Mouse (Mus musculus) midbrain, embryonic 10.5 days (tissue): ENCODE results near the gene Sema3e. TPM values are rescaled to one million over a fixed set of nuclear protein-coding genes. Genes with fewer than 3 reads are reported as not detected.

Experiments used
- DNase-seq: peaks from one replicate; pipeline ENCODE4 v3.0.0-alpha.2; 2017; ENCODE audit warnings: low spot score
- H3K27ac ChIP-seq: fragments of 300-500 bp; sonication (generic); replicated peaks from 2 replicates; pipeline ENCODE4 v1.5.1; 2016; ENCODE audit warnings: mild to moderate bottlenecking
- H3K27me3 ChIP-seq: fragments of 300-500 bp; sonication (generic); 2 replicates; pipeline ENCODE4 v1.6.1; 2016; ENCODE audit warnings: low read depth, mild to moderate bottlenecking; ENCODE audit not compliant: poor library complexity, severe bottlenecking
- H3K36me3 ChIP-seq: fragments of 300-500 bp; sonication (generic); 2 replicates; pipeline ENCODE4 v1.6.1; 2016; ENCODE audit warnings: mild to moderate bottlenecking, moderate library complexity
- H3K4me1 ChIP-seq: fragments of 300-500 bp; sonication (generic); 2 replicates; pipeline ENCODE4 v1.6.1; 2016
- H3K4me3 ChIP-seq: fragments of 300-500 bp; sonication (generic); 2 replicates; pipeline ENCODE4 v1.5.1; 2016; ENCODE audit warnings: mild to moderate bottlenecking, moderate library complexity
- H3K9me3 ChIP-seq: fragments of 300-500 bp; sonication (generic); replicated peaks from 2 replicates; pipeline ENCODE4 v1.6.1; 2016; ENCODE audit warnings: mild to moderate bottlenecking
- WGBS: fragments of 180-500 bp; shearing (Covaris S2); methylation state at CpG from one replicate; pipeline ENCODE4 v1.1.7; 2016; 5-methylcytosine and 5-hydroxymethylcytosine counted together
- polyA plus RNA-seq: library from polyadenylated mRNA; unstranded; fragments of >200 nt; fragmentation: Nextera tagmentation; extraction: Ambion mirVana; gene quantifications from 2 replicates; pipeline ENCODE4 v1.2.1, GENCODE M21; 2016

Gene Sema3e
- polyA plus RNA-seq, 1 experiment from 2014 or later, result 1.7 TPM

DNA sequence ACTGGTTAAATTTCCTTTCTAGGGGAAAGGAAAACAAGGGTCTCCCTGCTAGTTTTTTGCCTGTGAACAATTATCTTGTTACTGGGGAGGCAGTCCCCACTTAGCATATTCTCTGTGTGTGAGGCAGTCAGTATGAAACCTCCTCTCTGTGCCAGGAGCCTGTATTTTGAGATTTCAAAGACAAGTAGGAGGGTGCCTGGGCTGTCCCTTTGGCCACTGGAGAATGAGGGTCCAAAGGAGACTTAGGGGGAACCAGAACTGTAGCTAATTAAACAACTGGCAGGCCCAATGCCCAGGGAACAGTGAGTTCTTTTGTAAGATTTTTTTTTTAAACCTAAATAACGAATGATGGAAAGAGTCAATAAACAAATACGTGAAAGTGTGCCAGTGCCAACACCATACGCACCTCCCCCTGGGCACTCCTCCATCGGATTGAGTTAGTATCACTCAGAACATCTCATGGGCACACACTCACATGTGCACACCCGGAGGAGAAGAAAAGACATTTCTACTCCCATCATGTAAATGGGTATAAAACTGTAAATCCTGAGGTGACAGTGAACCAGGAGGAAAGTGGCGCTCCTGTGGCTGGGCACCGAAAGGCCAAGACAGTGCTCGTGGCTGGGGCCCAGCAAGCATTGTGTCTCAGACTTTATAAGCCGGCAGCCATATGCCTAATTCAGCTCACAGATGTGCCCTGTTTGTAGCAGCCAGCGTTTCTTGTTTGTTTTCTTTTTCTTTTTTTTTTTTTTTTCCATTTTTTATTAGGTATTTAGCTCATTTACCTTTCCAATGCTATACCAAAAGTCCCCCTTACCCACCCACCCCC lies 148.5 kb downstream of the Sema3e start:
- Histone ChIP-seq H3K4me1 (no peaks in the 10 kb centered on the region), H3K9me3 (no peaks in the 10 kb centered on the region), H3K4me3 (no peak overlapping the region), H3K27me3 (no peaks in the 10 kb centered on the region), H3K27ac (no peak overlapping the region), H3K36me3 (no peaks in the 10 kb centered on the region)
- no peak for DNase-seq
- 90% methylated on average over 10 of the region's 10 CpGs for WGBS

DNA sequence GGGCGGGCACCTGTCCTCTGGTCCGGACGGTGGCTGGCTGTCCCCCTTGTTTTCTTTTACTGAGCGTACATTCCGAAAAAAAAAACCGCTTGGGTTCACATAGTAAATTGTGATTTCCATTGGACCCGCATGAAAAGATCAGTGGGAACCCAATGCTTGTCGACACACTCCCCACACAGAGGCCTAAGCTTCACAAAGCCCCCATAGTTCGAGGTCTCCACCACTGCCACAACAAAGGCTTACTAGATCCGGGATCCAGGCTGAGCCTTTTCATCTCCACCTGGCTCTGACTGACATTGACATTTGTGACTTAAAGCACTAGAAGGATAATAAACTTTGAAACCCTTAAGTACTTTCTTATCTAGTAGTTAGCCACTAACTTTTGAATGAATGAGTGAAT lies 155.5 kb downstream of the Sema3e start:
- Histone ChIP-seq H3K36me3 (no peaks in the 10 kb centered on the region), H3K27me3 (no peaks in the 10 kb centered on the region), H3K27ac (no peak overlapping the region), H3K4me3 (no peak overlapping the region), H3K4me1 (no peaks in the 10 kb centered on the region), H3K9me3 (no peaks in the 10 kb centered on the region)
- 90% methylated on average over 10 of the region's 10 CpGs for WGBS
- no peak for DNase-seq

DNA sequence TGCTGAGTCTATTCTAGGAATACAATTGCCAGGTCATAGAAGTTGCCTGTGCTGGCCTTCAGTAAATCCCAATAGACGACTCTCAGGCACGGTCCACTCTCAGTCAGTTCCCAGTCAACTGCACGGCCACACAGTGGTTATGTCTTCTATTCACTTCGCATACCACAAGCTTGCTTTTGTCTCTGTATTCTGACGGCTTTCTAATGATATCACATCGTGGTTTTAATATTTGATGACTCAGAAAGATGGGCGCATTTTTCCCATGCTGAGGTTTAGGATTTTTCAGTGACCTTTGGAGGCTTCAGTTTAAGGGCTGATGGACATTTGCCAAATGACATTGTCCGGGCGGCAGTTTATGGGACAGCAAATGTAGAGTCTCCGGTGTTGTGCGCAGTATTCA lies 157.1 kb downstream of the Sema3e start:
- H3K9me3 ChIP-seq, result no peaks in the 10 kb centered on the region
- 93% methylated on average over 11 of the region's 11 CpGs for WGBS
- H3K36me3 ChIP-seq, result no peaks in the 10 kb centered on the region
- no peaks in the 10 kb centered on the region for H3K27me3 ChIP-seq
- no peak for DNase-seq
- H3K4me1 ChIP-seq, result no peaks in the 10 kb centered on the region
- no peak overlapping the region for H3K27ac ChIP-seq
- H3K4me3 ChIP-seq, result no peak overlapping the region

DNA sequence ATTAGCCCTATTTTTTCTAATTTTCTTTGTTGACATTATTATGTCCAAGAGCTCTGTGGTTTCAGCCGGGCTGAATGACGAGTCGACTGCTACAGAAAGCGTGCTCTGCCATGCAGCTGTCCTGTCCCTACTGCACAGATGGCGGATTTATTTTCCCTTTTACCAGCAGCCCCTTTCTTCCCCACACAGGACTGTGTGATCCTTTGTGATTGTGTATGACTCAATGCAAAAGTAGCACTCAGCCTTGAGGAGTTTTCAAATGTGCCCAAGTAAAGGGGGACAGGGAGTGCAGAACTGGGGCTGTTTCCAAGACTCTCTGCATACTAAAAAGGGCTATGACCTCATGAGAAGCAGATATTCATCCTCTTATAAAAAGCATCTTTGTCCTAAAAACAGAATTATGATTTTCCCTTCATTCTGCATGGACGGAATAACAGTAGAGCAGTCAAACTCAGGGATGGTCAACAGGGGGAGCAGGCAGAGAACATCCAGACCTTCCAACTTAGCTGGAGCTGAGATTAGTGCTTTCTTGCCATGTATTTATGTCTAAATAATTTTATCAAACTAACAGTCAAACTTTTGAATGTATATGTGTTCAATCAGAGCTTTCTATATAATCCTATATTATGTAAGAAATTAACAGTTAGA lies 170.2 kb downstream of the Sema3e start:
- no peaks in the 10 kb centered on the region for H3K36me3 ChIP-seq
- no peaks in the 10 kb centered on the region for H3K4me1 ChIP-seq
- DNase-seq, result no peak
- no peaks in the 10 kb centered on the region for H3K27me3 ChIP-seq
- no peak overlapping the region for H3K27ac ChIP-seq
- no peaks in the 10 kb centered on the region for H3K9me3 ChIP-seq
- WGBS, result 84% methylated on average over 6 of the region's 6 CpGs
- H3K4me3 ChIP-seq, result no peak overlapping the region

DNA sequence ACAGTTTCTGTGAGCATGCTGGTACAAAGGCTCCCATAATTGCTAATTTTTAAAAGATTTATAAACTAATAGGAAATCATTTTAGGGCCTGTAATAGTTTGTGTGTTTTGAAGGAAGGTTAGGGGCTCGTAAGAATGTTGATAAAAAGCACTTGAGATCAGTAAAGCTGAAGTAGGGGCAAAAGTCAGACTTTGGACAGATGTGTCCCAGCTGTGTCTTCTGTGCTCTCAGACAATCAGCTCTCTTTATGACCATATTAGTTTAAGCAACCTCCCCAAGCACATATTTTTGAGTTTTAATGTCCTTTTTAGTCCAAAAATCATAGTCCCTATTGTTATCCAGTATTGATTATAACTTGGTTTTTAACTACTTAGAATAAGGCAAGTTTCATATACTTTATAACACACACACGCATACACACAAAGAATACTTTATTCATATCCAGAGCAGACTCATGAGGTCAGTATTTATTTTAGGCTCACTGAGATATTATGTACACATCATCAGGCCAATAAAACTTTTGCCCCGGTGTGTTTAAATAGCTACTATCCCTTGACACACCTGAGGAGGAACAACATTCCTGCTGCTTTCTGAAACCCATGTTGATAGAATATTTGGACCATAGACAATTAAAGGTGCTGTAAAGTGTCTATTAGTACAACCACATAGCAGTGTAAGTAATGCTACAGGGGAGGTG lies 173.4 kb downstream of the Sema3e start:
- no peak for DNase-seq
- WGBS, result 84% methylated on average over 3 of the region's 3 CpGs
- no peaks in the 10 kb centered on the region for H3K27me3 ChIP-seq
- no peak overlapping the region for H3K27ac ChIP-seq
- no peaks in the 10 kb centered on the region for H3K36me3 ChIP-seq
- H3K4me1 ChIP-seq, result no peaks in the 10 kb centered on the region
- H3K4me3 ChIP-seq, result no peak overlapping the region
- H3K9me3 ChIP-seq, result no peaks in the 10 kb centered on the region

DNA sequence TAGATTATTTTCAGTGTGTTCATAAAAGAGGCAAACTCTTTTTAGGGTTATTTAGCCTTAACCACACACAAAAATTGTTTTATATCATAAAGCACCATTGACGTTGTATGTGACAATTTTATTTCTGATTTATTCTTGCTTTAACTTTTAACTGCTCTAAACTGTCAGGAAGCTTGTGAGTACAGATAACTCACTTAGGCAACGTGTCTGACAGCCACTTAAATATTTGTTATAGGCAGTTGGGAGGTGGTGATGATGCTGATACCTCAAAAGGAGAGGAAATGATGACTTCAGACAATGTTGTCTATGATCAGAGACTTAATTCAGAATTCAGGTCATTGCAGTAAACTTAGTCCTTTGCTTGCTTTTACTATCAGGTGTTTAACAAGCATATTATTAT lies 181.7 kb downstream of the Sema3e start:
- H3K27me3 ChIP-seq, result no peaks in the 10 kb centered on the region
- DNase-seq, result no peak
- H3K36me3 ChIP-seq, result no peaks in the 10 kb centered on the region
- H3K9me3 ChIP-seq, result no peaks in the 10 kb centered on the region
- H3K4me1 ChIP-seq, result no peaks in the 10 kb centered on the region
- 77% methylated on average over 2 of the region's 2 CpGs for WGBS
- no peak overlapping the region for H3K27ac ChIP-seq
- H3K4me3 ChIP-seq, result no peak overlapping the region

DNA sequence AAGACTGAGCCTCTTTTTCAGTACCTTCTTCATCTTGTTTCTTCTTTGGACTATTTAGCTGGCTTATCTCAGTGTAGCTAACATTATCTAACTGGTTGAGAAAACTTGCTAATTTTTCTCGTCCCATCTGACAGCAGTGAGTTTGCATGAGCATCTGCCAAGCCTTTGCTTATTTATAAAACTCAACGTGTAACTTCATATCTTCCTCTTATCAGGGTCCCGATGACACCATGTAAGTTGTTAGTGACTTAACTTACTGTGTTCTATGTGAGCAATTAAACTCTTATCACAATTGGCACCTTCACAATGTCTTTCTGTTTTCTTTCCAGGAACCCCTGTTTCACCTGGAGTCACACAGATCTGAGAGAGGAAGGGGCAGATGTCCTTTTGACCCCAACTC lies 184.9 kb downstream of the Sema3e start:
- no peaks in the 10 kb centered on the region for H3K4me1 ChIP-seq
- 83% methylated on average over 3 of the region's 3 CpGs for WGBS
- no peaks in the 10 kb centered on the region for H3K9me3 ChIP-seq
- DNase-seq, result no peak
- H3K27me3 ChIP-seq, result no peaks in the 10 kb centered on the region
- no peak overlapping the region for H3K4me3 ChIP-seq
- no peaks in the 10 kb centered on the region for H3K36me3 ChIP-seq
- no peak overlapping the region for H3K27ac ChIP-seq

DNA sequence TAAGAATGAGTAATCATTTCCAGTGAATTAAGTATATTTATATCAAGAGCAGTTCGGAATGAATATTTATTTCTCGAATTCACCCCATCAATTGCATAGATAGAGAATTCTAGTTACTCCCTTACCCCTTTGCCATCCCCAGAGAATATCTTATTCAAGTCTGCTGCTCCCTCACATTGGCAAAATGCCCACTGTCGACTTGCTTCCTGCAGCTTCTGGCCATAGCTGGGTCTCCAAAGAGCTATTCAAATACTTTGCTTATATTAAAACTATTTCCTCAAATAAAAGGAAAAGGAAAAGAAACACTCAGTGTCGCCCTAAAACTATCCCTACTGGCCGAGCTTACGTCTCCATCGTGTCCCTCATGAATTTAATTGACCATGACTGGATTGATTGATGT lies 191.1 kb downstream of the Sema3e start:
- H3K36me3 ChIP-seq, result no peaks in the 10 kb centered on the region
- H3K27ac ChIP-seq, result no peak overlapping the region
- WGBS, result 85% methylated on average over 7 of the region's 7 CpGs
- no peaks in the 10 kb centered on the region for H3K4me1 ChIP-seq
- no peak for DNase-seq
- no peaks in the 10 kb centered on the region for H3K27me3 ChIP-seq
- H3K9me3 ChIP-seq, result no peaks in the 10 kb centered on the region
- H3K4me3 ChIP-seq, result no peak overlapping the region

DNA sequence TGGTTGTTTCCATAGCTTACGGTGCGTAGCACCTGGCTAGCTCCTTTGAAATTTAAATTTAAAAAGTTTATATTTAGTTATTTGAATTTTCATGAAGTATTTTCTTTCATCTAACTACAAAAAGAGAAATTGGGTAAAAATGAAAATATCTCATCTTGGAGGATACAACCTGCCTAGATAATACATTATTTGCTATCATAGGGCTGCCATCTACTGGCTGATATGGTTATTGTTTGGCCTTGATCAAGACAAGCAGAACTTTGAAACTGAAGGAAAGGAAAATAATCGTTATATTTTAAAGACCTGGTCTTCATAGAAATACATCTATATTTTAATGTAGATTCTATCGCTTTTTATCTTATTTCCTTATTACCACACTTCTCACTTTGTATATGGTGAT lies 193.6 kb downstream of the Sema3e start:
- Histone ChIP-seq H3K27me3 (no peaks in the 10 kb centered on the region), H3K27ac (no peak overlapping the region), H3K36me3 (no peaks in the 10 kb centered on the region), H3K4me3 (no peak overlapping the region), H3K4me1 (no peaks in the 10 kb centered on the region), H3K9me3 (no peaks in the 10 kb centered on the region)
- WGBS, result 77% methylated on average over 4 of the region's 4 CpGs
- DNase-seq, result no peak

DNA sequence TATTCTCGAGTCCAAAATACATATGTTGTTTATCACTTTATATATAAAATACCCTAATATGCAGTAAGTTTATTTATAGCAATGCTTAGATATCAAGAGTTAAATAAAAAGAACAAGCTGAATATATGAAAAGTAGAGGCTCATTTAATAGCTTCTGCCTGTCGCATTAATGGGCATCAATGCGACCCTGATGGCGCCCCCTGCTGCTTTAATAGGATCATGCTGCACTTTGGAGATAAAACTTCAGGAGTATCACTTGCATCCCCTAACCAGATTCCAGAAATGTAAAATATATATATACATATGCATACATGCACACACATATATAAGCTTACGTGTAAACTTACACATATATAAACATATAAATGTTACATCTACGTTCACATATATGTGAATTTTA lies 199.4 kb downstream of the Sema3e start:
- no peak for DNase-seq
- Histone ChIP-seq H3K4me1 (no peaks in the 10 kb centered on the region), H3K4me3 (no peak overlapping the region), H3K9me3 (no peaks in the 10 kb centered on the region), H3K27ac (no peak overlapping the region), H3K27me3 (no peaks in the 10 kb centered on the region), H3K36me3 (no peaks in the 10 kb centered on the region)
- 88% methylated on average over 6 of the region's 6 CpGs for WGBS

DNA sequence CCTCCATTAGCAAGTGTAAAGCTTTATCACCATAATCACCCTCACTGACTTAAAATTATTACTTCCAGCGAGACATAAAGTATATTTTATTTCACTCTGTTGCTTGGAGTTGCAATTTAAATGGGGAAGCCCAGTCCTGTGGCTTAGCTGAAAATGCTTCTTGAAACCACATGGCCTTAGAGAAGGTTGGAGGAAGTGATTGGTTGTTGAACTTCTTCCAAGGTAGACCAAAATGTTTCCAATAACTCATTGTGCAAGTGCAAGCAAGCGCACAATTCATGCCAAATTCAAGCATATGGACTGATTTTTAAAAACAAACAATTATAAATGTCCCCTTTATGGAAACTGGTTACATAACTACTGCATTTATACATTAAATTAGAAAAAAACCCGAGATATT lies 206.0 kb downstream of the Sema3e start:
- no peaks in the 10 kb centered on the region for H3K4me1 ChIP-seq
- no peak overlapping the region for H3K4me3 ChIP-seq
- H3K9me3 ChIP-seq, result no peaks in the 10 kb centered on the region
- no peaks in the 10 kb centered on the region for H3K36me3 ChIP-seq
- WGBS, result 84% methylated on average over 3 of the region's 3 CpGs
- DNase-seq, result no peak
- H3K27ac ChIP-seq, result no peak overlapping the region
- H3K27me3 ChIP-seq, result no peaks in the 10 kb centered on the region

DNA sequence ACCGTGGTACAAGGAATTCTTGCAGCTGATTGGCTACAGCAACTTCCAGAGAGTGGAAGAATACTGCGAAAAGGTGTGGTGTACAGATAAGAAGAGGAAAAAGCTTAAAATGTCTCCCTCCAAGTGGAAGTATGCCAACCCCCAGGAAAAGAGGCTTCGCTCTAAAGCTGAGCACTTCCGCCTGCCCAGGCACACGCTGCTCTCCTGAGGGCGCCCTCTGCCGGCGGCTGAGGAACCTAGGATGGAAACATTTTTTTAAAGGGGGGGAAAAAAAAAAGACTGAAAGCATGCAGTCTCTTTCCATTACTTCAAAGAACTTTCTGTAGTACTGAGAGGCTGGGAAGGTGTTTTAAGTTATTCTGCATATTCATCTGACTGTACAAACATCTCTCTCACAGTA lies 227.5 kb downstream of the Sema3e start:
- H3K9me3 ChIP-seq, result no peaks in the 10 kb centered on the region
- H3K4me3 ChIP-seq, result no peak overlapping the region

DNA sequence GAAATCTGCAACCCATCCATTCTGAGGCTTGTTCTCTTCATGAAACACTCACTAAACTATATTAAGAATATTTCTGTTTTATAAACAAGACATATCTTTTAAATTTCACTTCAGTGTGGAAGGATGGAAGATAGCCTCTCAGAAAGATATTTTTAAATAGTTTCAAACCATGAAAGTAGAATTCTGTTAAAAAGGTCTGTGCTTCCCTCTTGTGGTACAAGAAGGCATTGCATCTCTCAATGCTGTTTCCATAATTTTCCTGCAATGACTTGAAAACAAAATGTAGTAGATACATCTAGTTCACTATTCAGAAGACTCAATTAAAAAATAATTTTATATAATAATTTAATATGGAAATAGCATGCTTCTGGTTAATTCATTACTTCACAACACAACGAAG lies 228.3 kb downstream of the Sema3e start:
- no peak for DNase-seq
- Histone ChIP-seq H3K4me1 (no peaks in the 10 kb centered on the region), H3K4me3 (no peak overlapping the region), H3K9me3 (no peaks in the 10 kb centered on the region), H3K36me3 (no peaks in the 10 kb centered on the region), H3K27me3 (no peaks in the 10 kb centered on the region), H3K27ac (no peak overlapping the region)
- WGBS, result 86% methylated on average over 1 of the region's 1 CpGs

More for the DNA sequence above, 227.5 kb downstream of the Sema3e start:
- Histone ChIP-seq H3K27ac (no peak overlapping the region), H3K27me3 (no peaks in the 10 kb centered on the region), H3K4me1 (no peaks in the 10 kb centered on the region), H3K36me3 (no peaks in the 10 kb centered on the region)
- 46% methylated on average over 8 of the region's 8 CpGs for WGBS
- DNase-seq, result peak; percentile 32
